Mouse (Mus musculus) liver, embryonic 14.5 days (tissue): ENCODE data around the gene Hells.

Experiments used
- CTCF ChIP-seq: IDR thresholded peaks from 2 replicates; pipeline ENCODE4 v1.5.1; 2016; ENCODE audit warnings: antibody characterized with exemption, low read depth, control low read depth
- EP300 ChIP-seq: IDR thresholded peaks from 2 replicates; pipeline ENCODE4 v1.6.1; 2016; ENCODE audit warnings: antibody characterized with exemption, low read depth

GRCm38 (mm10) chr19:38928481-38929158 lies 2.1 kb upstream of the Hells start:
- TF ChIP-seq CTCF: no peak
- no peak for TF ChIP-seq EP300
